Mouse (Mus musculus): ENCODE results near the gene Bcas2. TPM values are rescaled to one million over a fixed set of nuclear protein-coding genes. Genes with fewer than 3 reads are reported as not detected.
A peak's percentile ranks its signal among the peaks of the same experiment; 100 is the strongest.
"Not testable (repeated sequence)": the region's sequence is repeated elsewhere in the genome, so short reads cannot be mapped to it uniquely, and the experiment has no call there.

Bcas2 gene
- polyA plus RNA-seq, 1 experiment from 2014 or later, result 144 TPM

DNA sequence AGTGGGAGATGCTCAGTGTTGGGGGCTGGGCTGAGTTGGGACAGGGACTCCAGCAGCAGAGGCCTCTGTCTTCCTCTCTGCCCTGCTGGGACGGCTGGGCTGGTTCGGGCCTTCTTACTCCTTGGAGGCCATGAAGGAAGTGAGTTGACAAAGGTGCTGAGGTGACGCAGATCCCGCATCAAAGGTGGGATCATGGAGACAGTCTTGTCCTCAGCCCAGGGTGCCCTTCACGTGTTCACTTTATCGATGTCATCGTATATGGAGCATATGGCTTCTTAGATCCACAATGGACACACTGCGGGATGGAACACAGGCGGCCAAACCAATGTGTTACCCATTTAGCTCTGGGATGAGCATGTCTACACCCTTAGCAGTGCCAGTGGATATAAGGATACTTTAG is 8.1 kb downstream of the Bcas2 start:
- Histone ChIP-seq H3K4me3 (replicated peaks; ENCODE audit: low read depth, low read length) (no peak overlapping the region), H3K36me3 (ENCODE audit: insufficient read depth, low read length) (peaks cover 23% of the 10 kb centered on the region), H3K4me2 (ENCODE audit: low read length) (no peak overlapping the region), H3K27me3 (ENCODE audit: insufficient read depth, low read length) (no peaks in the 10 kb centered on the region), H3K4me1 (replicated peaks; ENCODE audit: insufficient read depth, low read length) (no peaks in the 10 kb centered on the region), H3K9me3 (replicated peaks; ENCODE audit: low read length) (no peaks in the 10 kb centered on the region), H3K27ac (no peak overlapping the region), H3K9ac (ENCODE audit: low read depth, low read length) (no peak overlapping the region)
- 91% methylated on average over 9 of the region's 9 CpGs for WGBS
- no peak for TF ChIP-seq CTCF (IDR thresholded peaks at IDR 0.05; ENCODE audit: low read depth)
- DNase-seq (ENCODE audit: low spot score) (no peak), ATAC-seq (replicated peaks; ENCODE audit: low FRiP score, low read depth) (no peak)

GRCm38 (mm10) chr3:103181171-103181570 is 9.7 kb downstream of the Bcas2 start:
- Histone ChIP-seq H3K4me2 (ENCODE audit: low read length) (no peak overlapping the region), H3K9me3 (replicated peaks; ENCODE audit: low read length) (no peaks in the 10 kb centered on the region), H3K27me3 (ENCODE audit: insufficient read depth, low read length) (no peaks in the 10 kb centered on the region), H3K27ac (no peak overlapping the region), H3K36me3 (ENCODE audit: insufficient read depth, low read length) (peaks cover 12% of the 10 kb centered on the region), H3K9ac (ENCODE audit: low read depth, low read length) (no peak overlapping the region), H3K4me3 (replicated peaks; ENCODE audit: low read depth, low read length) (no peak overlapping the region), H3K4me1 (replicated peaks; ENCODE audit: insufficient read depth, low read length) (no peaks in the 10 kb centered on the region)
- TF ChIP-seq CTCF (IDR thresholded peaks at IDR 0.05; ENCODE audit: low read depth), result peak; percentile 48; the same call in 1 of the 2 replicates
- peak; percentile 6 for DNase-seq (ENCODE audit: low spot score)
- ATAC-seq (replicated peaks; ENCODE audit: low FRiP score, low read depth), result no peak
- 39% methylated on average over 4 of the region's 4 CpGs for WGBS

- no peak for TF ChIP-seq CTCF (IDR thresholded peaks at IDR 0.05; ENCODE audit: low read depth)
- WGBS, result 81% methylated on average over 14 of the region's 14 CpGs
- no peaks in the 10 kb centered on the region for H3K4me1 ChIP-seq (replicated peaks; ENCODE audit: insufficient read depth, low read length)
- no peak for DNase-seq (ENCODE audit: low spot score)
- H3K4me3 ChIP-seq (replicated peaks; ENCODE audit: low read depth, low read length), result no peak overlapping the region
- H3K4me2 ChIP-seq (ENCODE audit: low read length), result no peak overlapping the region
- H3K9me3 ChIP-seq (replicated peaks; ENCODE audit: low read length), result no peaks in the 10 kb centered on the region
- ATAC-seq (replicated peaks; ENCODE audit: low FRiP score, low read depth), result no peak
- H3K27ac ChIP-seq, result no peak overlapping the region
- no peaks in the 10 kb centered on the region for H3K27me3 ChIP-seq (ENCODE audit: insufficient read depth, low read length)
- H3K9ac ChIP-seq (ENCODE audit: low read depth, low read length), result no peak overlapping the region
- H3K36me3 ChIP-seq (ENCODE audit: insufficient read depth, low read length), result peaks cover 5% of the 10 kb centered on the region; the same call in 1 of the 2 replicates
These were observed 11.4 kb downstream of the Bcas2 start for GRCm38 (mm10) chr3:103182821-103183220.

DNA sequence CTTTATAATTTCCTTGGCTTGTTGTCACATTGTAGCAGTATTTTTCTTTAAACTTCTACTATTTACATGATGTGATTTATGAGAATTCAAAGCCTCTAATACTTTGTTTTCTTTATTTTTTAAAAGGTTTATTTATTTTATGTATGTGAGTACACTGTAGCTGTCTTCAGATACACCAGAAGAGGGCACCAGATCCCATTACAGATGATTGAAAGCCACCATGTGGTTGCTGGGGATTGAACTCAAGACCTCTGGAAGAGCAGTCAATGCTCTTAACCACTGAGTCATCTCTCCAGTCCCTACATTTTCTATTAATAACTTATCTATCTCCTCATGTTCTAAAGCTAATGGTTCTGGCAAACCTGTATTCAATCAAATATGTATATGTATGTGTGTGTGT is 13.0 kb downstream of the Bcas2 start:
- TF ChIP-seq CTCF (IDR thresholded peaks at IDR 0.05; ENCODE audit: low read depth), result peak; percentile 54
- not testable (repeated sequence) for H3K9ac ChIP-seq (ENCODE audit: low read depth, low read length); H3K4me1 ChIP-seq (replicated peaks; ENCODE audit: insufficient read depth, low read length); H3K4me2 ChIP-seq (ENCODE audit: low read length); H3K9me3 ChIP-seq (replicated peaks; ENCODE audit: low read length); H3K27me3 ChIP-seq (ENCODE audit: insufficient read depth, low read length); H3K36me3 ChIP-seq (ENCODE audit: insufficient read depth, low read length); ATAC-seq (replicated peaks; ENCODE audit: low FRiP score, low read depth); DNase-seq (ENCODE audit: low spot score); H3K4me3 ChIP-seq (replicated peaks; ENCODE audit: low read depth, low read length); H3K27ac ChIP-seq

DNA sequence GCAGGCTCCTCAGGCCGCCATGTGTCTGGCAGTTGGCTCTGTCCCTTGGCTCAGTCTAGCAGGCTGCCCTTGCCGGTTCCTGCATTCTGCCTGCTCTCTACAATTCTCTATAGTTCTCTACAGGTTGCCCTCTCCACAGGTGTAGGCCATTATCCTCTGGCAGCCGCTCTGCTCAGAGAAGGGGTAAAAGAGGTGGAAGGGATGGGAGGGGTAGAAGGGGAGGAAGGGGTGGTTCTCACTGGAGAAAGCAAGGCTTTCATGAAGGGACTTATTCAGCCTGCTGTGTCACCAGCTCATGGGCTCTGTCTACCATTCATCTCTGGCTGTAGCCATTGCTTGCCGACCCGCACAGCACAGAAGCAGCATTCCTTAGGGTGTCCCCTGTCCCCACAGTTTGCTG is 17.0 kb downstream of the Bcas2 start:
- Histone ChIP-seq H3K27ac (no peak overlapping the region), H3K4me3 (replicated peaks; ENCODE audit: low read depth, low read length) (no peak overlapping the region), H3K4me1 (replicated peaks; ENCODE audit: insufficient read depth, low read length) (no peaks in the 10 kb centered on the region), H3K36me3 (ENCODE audit: insufficient read depth, low read length) (no peaks in the 10 kb centered on the region), H3K27me3 (ENCODE audit: insufficient read depth, low read length) (no peaks in the 10 kb centered on the region), H3K9me3 (replicated peaks; ENCODE audit: low read length) (no peaks in the 10 kb centered on the region), H3K4me2 (ENCODE audit: low read length) (no peak overlapping the region), H3K9ac (ENCODE audit: low read depth, low read length) (no peak overlapping the region)
- no peak for ATAC-seq (replicated peaks; ENCODE audit: low FRiP score, low read depth)
- DNase-seq (ENCODE audit: low spot score), result no peak
- no peak for TF ChIP-seq CTCF (IDR thresholded peaks at IDR 0.05; ENCODE audit: low read depth)
- 69% methylated on average over 5 of the region's 5 CpGs for WGBS

DNA sequence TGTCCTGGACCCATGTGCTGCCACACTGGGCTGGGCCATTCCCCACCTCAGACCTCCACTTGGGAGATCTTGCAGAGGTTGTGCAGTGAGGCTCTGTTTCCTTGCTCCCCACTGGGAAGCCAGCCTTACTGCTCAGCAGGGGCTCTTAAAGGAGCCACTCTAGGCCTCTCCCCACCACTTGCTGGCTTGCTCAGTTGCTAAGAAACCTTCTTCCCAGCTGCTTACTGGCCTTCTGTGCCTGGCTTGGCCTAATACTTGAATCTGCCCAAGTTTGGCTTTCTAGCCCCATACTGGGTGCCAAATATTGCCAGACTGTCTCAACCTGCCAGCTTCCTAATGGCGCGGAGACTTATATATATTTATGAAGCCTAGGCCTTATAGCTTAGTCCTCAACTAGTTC is 17.4 kb downstream of the Bcas2 start:
- H3K9me3 ChIP-seq (replicated peaks; ENCODE audit: low read length), result no peaks in the 10 kb centered on the region
- no peak overlapping the region for H3K9ac ChIP-seq (ENCODE audit: low read depth, low read length)
- ATAC-seq (replicated peaks; ENCODE audit: low FRiP score, low read depth) (no peak), DNase-seq (ENCODE audit: low spot score) (no peak)
- no peaks in the 10 kb centered on the region for H3K4me1 ChIP-seq (replicated peaks; ENCODE audit: insufficient read depth, low read length)
- H3K36me3 ChIP-seq (ENCODE audit: insufficient read depth, low read length), result no peaks in the 10 kb centered on the region
- H3K27me3 ChIP-seq (ENCODE audit: insufficient read depth, low read length), result no peaks in the 10 kb centered on the region
- no peak overlapping the region for H3K27ac ChIP-seq
- 95% methylated on average over 2 of the region's 2 CpGs for WGBS
- no peak for TF ChIP-seq CTCF (IDR thresholded peaks at IDR 0.05; ENCODE audit: low read depth)
- H3K4me3 ChIP-seq (replicated peaks; ENCODE audit: low read depth, low read length), result no peak overlapping the region
- no peak overlapping the region for H3K4me2 ChIP-seq (ENCODE audit: low read length)

DNA sequence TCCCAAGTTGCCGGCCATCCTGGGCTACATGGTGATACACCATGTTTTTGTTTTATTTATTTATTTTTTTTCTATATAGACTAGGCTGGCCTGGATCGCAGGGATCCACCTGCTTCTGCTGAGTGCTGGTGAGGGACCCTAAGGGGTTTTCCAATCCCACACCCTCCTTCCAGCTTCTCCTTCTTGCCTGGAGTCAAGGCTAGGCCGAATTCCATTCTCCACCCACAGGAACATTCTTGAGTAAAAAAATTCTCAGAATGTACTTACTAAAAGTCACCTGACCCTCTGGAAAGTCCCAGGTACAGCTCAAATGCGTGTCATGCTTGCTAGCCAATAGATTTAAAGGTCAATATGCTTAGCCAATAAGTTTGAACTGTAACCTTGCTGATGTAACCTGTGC is 20.7 kb downstream of the Bcas2 start:
- H3K9ac ChIP-seq (ENCODE audit: low read depth, low read length), result no peak overlapping the region
- no peak for TF ChIP-seq CTCF (IDR thresholded peaks at IDR 0.05; ENCODE audit: low read depth)
- no peak overlapping the region for H3K4me2 ChIP-seq (ENCODE audit: low read length)
- H3K36me3 ChIP-seq (ENCODE audit: insufficient read depth, low read length), result no peaks in the 10 kb centered on the region
- H3K27ac ChIP-seq, result no peak overlapping the region
- DNase-seq (ENCODE audit: low spot score) (no peak), ATAC-seq (replicated peaks; ENCODE audit: low FRiP score, low read depth) (no peak)
- no peaks in the 10 kb centered on the region for H3K27me3 ChIP-seq (ENCODE audit: insufficient read depth, low read length)
- H3K4me3 ChIP-seq (replicated peaks; ENCODE audit: low read depth, low read length), result no peak overlapping the region
- WGBS, result 87% methylated on average over 4 of the region's 4 CpGs
- no peaks in the 10 kb centered on the region for H3K4me1 ChIP-seq (replicated peaks; ENCODE audit: insufficient read depth, low read length)
- H3K9me3 ChIP-seq (replicated peaks; ENCODE audit: low read length), result no peaks in the 10 kb centered on the region
